Mouse (Mus musculus) neutrophil, adult 59 days (primary cell): Measurements from ENCODE around the gene Gm5414. TPM values are rescaled to one million over a fixed set of nuclear protein-coding genes. Genes with fewer than 3 reads are reported as not detected.

ENCODE experiments used
- total RNA-seq, 2 experiments: library from RNA; stranded (reverse); gene quantifications; 1 replicate in 1 of 2; 2 replicates in 1 of 2; pipeline ENCODE4 v1.2.4; 2023

Gm5414 gene
- total RNA-seq = not detected

GRCm38 (mm10) chr15:101627884-101628283, at the start of gene Gm5414:
Gene Gm5414, minus strand, starts transcription at chr15:101628188.

GRCm38 (mm10) chr15:101647280-101647679, 19.3 kb upstream of the Gm5414 start, which contains the start of gene Gm5478:
Gene Gm5478, minus strand, starts transcription at chr15:101647380.

Other genes with a start within 250 kb of the Gm5414 start
- 1 to 10 TPM; 3.9 to 4.6 TPM for gene Krt7, start 217.1 kb downstream of the Gm5414 start, total RNA-seq
- not detected for gene Krt87, start 189.4 kb downstream of the Gm5414 start, total RNA-seq
- gene Krt88, start 180.4 kb downstream of the Gm5414 start, total RNA-seq = not detected
- gene Krt81, start 164.4 kb downstream of the Gm5414 start, total RNA-seq = 1 to 10 TPM; 1.5 to 2.8 TPM
- 1 to 10 TPM; 6.0 to 6.8 TPM for gene Krt86, start 154.7 kb downstream of the Gm5414 start, total RNA-seq
- gene Krt83, start 136.7 kb downstream of the Gm5414 start, total RNA-seq = 10 to 100 TPM; 27.0 to 28.1 TPM
- gene Gm49425, start 110.9 kb downstream of the Gm5414 start, total RNA-seq = not detected
- gene Krt84, start 95.4 kb downstream of the Gm5414 start, total RNA-seq = not detected
- gene Krt82, start 77.5 kb downstream of the Gm5414 start, total RNA-seq = not detected
- not detected for gene Krt90, start 65.2 kb downstream of the Gm5414 start, total RNA-seq
- under 1 TPM; 0.73 to 0.76 TPM for gene Krt75, start 54.3 kb downstream of the Gm5414 start, total RNA-seq
- gene Gm5478, start 19.2 kb upstream of the Gm5414 start, total RNA-seq = not detected
- not detected for gene Krt6b, start 52.1 kb upstream of the Gm5414 start, total RNA-seq
- not detected for gene Krt6a, start 66.1 kb upstream of the Gm5414 start, total RNA-seq
- not detected for gene Krt5, start 84.7 kb upstream of the Gm5414 start, total RNA-seq
- gene Krt71, start 114.9 kb upstream of the Gm5414 start, total RNA-seq = not detected
- gene Krt72, start 158.3 kb upstream of the Gm5414 start, total RNA-seq = not detected
- not detected for gene Krt73, start 174.2 kb upstream of the Gm5414 start, total RNA-seq
- not detected for gene Krt2, start 190.0 kb upstream of the Gm5414 start, total RNA-seq
- not detected for gene Krt1, start 222.6 kb upstream of the Gm5414 start, total RNA-seq
- not detected for gene Krt77, start 241.5 kb upstream of the Gm5414 start, total RNA-seq